Mouse (Mus musculus) ES-CJ7 (cell line): Measurements from ENCODE around the gene Ttc4.

ENCODE experiments used
- DNase-seq: peaks from one replicate; pipeline ENCODE4 v3.0.0; 2011; ENCODE audit warnings: low read depth, low spot score

Gene Ttc4

DNA sequence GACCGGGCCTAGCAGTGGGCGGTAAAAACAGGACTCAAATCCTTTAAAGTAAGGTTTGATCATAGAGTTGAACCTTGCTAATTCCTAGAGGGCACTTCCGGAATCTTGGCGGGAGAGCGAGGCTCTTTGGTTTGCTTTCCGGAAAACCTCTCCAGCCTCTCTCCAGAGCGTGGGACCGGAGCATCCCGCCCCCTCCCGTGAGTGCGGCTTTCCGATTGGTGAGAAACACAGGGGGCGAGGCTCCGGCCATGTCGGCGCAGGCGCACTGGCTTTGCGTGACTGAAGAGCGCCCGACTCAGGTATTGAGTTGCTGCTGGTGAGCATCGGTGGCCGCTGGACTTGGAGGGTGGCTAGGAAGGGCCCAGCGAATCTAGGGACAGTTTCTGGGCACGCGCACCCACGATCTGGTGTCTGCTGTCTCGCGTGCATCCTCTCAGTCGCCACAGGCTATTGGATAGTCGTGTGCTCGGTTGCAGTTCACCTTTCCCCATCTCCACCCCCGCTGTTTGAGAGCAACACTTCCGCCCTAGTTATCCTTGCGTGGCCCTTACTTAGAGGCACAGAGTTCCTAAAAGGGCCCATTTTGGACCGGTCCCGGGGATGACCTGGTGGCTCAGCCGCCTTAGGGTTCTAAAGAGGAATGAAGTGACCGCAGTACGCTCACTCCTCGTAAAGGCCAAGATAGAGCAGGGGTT is 27.8 kb downstream of the Ttc4 start, which contains the start of gene Pars2:
Gene Pars2, plus strand, starts transcription at position 237 of the 695 bp plus-strand sequence.
- DNase-seq, result peak; percentile 99

DNA sequence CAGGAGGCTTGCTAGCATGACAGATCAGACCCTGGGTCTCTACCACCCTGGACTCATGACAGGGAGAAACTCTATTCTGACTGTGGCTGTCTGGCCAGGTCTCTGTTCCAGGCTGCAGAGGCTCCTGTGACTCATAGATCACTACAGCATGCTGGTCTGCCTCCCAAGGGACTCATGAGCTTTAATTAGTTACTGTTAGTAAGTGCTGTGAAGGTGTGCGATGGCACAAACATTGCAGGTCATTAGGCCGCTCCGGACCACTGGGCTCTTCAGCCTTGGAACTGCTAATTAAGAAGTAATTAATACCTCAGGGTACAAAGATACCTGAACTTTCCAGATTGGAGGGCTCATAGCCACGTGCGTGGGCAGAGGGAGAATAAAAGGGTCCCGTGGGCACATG is 31.6 kb downstream of the Ttc4 start:
- no peak for DNase-seq

DNA sequence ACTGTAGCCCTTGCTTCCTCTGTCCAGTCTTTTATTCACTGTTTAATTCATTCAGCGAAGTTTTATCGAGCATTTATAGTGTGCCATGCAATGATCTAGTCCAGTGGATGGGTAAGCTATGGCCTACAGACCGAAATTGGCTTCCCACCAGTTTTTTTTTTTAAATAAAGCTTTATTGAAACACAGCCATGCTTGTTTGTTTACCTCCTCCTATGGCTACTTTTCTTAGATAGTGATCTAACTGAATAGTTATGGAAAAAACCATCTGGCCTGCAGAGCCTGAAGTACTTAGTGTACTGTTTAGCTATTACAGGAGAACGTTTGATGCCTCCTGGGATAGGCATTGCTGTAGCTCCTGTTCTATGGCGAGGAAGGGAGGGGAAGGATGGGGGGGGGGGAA is 32.9 kb downstream of the Ttc4 start:
- DNase-seq, result no peak

DNA sequence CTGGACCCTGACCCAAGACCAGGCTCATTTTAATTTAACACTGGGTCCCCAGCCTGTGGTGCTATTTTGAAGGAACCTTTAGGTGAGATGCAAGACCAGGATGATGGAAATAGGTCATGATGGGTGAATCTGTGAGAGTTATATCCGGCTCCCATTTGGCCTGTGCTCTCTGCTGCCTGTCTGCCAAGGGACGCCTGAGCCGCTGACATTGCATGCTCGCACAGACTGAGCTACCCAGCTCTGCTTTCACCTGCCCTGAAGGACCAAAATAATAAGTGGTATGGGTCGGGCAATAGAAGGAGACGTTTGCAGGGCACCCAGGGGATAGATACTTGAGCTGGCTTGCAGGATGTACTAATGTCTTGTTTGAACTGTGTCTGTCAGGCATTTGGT is 34.5 kb downstream of the Ttc4 start:
- no peak for DNase-seq

DNA sequence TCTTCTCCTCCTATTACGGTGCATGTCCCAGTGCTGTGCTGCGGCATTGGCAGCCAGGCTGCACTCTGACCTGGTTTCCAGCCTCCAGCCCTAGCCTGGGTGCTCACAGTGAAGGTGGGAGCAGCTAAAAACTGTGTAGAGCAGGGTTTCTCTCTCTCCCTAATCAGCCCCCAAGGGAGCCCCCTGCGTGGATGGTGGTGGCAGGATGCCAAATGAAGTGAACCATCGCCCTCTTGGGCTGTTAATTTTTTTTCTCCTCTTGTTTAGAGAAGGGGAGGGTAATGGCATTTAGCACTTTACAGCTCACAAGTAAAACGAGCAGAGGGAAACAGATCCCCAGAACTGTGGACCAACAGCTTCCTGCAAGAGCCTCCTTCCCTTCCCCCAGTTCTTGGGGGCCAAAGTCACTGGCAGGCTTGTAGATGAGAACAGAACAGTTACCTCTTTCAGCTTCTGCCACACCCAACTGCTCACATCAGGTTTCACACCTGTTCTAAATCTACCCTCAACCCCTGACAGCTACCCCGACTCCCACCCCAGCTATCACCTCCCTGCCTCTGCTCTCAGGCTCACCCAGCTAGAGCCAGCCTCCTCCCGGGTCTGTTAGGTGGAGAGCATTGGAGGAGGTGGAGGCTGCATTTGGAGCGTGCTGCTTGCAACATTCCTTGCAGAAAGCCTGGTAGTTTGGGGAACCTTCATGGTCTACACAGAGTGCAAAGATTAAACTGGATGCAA is 35.1 kb downstream of the Ttc4 start:
- DNase-seq, result no peak

DNA sequence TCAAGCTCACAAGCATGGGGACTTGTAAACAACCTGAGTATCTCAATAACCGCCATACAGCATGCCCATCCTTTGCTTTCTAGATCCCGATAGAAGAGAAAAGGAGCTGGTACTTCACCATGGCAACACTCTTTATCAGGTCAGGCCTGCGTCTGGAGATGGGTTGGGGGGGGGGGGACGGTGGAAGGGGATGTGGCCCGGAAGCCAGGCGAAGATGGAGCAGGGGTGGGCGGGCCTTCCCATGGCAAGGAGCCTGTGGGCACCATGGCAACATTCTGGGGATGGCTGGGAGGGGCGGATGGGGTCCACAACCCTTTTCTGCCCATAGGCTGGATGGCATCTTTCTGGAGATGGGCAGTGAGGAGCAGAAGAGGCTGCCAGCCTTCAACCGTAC is 44.7 kb downstream of the Ttc4 start:
- DNase-seq, result no peak

DNA sequence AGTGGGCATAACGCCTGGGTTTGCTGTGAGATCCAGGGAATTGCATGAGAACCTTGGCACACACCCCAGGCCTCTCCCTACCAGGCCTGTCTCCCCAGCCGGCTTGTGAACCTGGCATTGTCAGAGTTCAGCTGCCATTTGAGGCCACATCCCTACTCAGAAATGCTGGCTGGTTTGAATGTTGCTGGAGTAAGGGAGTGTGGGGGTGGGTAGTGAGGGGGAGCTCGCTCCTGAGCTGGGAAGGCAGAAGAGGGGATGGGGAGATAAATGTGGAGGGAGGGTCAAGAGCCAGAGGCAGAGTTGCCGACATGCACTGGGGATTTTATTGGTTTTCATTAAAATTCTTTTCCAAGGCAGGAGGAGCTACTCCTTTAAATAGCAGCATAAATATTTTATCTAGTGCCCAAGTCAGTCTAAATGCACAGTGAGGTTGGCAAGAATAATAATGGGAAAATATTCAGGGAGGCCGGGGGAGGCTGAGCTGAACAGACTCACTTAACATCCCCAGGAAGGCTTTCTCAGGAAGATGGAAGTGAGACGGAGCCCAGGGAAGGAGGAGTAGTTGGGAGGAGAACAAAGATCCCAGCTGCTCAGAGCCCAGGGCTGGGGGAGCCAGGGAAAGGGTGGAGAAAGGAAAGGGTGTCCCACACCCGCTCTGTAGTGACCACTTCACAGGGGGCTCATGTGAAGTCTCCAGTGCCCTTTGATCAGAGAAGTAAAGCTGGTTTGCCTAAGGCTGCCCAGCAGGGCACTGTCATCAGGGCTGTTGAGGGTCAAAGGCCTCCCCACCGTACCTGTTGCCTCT is 45.3 kb downstream of the Ttc4 start:
- no peak for DNase-seq

DNA sequence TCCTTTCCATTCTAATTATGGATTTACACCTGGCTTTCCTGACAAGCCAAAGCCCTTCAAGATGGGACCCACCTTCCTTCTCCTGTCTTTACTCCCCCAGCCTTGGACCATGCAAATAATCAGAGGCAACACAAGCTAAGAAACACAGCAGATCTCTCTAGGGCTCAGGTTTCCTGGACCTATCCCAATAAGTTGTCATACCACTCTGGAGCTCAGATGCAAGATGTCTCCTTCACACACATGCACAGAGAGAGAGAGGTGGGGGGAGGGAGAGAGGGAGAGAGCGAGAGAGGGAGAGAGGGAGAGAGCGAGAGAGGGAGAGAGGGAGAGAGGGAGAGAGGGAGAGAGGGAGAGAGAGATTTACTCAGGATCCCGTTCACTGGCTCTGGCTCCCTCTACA is 46.4 kb downstream of the Ttc4 start:
- DNase-seq, result no peak

DNA sequence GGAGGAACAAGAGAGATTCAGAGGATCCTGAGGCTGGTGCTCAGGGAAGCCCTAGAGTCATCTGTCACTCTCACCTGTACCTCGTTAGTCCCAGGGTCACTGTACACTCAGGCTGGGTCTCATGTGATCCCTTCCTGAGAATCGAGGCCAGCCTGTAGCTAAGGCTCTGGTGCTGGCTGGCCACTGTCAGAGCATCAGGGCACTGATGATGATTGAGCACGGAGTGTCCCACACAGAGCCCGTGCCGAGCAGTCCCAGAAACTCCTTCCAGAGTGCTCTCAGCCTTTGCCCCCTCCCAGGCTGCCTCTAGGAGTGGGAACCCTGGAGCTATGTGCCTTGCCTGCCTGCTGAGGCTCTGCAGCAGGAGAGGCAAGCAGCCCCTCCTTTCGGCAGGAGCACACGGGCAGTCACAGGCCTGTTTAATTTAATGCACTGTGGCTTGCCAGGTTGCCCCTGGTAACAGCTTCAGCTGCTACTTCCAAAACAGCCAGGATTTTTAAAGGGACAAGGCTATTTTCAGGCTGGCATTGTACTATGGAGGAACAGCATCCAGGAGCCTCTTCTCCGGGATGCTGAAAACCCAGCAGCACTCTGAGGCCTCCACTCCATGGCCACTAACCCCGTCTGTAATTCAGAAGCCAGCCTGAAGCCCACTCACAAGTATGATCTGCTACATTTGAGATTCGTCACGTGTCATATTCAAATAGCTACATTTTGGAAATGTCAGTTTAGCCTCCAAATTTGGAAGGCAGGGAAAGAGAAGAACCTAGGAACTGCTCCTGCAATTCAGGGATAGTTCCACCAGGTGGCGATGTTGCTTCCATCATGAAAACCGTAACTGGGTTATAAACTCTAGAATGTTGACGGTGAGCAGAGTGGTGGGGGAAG is 48.2 kb downstream of the Ttc4 start:
- DNase-seq, result peak; percentile 58

DNA sequence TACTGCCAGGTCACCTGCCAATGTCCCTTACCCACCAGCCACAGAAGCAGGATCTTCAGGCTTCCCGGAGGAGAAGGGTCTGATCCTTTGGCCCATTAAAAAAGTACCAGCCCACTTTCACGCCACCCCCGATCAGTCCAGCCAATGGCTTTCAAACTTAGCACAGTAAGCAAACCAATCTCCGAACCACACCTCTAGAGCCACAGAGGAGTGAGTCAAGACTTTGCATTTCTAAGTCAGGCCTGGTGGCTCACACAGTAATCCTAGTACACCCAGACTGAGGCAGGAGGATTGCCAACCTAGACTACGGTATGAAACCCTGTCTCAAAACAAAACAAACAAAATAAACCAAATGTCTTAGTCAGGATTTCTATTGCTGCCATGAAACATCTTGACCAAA is 49.4 kb downstream of the Ttc4 start:
- no peak for DNase-seq

DNA sequence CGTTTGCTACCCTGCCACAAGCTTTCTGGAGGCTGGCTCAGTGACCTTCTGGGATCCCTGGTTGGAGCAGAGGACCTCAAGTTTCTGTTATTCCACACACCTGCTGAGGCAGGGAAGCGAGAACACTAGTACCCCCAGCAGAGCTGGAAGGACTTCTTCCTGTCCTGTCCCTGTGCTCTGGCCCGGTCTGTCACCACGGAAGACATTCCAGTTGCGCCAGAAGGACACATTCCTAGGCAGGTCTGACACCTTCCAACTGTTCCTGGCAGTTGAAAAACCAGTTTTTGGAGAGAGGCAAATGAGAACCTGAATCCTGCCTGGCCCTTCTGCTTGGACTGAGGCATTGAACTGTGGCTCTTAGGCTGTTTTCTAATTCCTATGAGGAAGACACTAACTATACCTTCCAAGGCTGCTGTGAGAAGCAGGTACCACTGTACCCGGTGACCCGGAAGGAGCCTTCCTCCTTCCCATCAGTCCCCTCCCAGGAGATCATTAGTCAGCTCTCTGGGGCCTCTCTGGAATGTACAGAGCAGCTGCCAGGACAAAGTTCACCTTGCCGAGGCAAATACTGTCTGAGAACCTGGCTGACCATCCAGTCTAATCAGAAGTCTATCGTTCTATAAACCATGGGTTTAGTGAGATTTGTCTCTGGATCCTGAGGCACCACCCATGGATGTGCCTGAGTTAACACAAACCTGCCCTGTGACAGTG is 49.9 kb downstream of the Ttc4 start:
- DNase-seq, result no peak

DNA sequence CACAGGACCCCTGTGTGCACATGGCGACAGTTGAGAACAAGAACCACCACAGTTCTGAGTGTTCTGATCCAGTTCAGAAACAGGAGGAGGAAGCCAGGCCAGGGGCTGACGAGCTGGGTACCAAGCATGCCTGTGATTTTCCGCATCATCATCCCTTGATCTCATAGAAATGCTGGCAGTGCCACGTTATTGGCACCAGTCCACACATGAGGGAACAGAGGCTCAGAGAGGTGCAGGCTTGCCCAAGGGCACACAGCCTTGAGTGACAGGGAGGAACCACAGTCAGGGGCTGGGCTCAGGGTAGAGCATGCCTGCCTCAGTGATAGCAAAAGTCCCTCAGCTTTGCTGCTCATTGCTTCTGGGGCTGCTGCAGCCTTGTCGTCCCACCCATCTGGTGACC is 50.9 kb downstream of the Ttc4 start:
- DNase-seq, result no peak

DNA sequence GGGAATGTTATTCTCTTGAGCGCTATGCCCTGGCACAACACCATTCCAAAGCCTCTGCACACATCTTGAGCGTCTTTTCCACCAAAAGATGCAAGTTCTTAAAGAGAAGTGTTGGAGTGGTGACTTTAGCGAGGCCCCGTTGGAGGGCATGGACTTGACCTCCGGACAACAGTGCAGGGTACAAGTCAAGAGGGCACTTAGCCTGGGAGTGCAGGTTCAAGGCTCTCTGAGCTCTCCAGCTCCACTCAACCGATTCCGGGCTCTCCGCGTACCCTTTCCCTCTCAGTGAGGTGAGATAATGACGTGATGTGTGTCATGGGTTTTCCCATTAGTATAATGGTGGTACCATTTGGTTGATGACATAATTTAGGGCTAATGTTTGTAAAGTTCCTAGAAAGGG is 54.5 kb downstream of the Ttc4 start:
- no peak for DNase-seq

DNA sequence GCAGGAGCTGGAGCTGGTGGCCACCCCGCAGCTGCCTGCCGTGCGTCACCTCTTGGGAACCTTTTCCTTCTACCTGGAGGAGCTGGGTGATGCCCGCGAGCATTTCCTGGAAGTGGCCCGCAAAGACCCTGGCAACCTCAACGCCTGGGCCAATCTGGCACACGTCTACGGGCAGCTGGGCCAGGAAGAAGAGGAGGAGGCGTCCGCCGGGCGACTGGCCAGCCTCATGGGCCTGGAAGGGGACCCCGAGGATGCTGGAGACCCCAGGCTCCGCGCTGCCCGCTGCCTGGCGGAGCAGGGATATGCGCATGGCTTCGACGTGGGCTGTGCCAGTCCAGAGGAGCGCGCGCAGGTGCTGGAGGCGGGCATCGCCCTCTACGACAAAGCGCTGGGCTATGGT is 56.0 kb downstream of the Ttc4 start:
- no peak for DNase-seq

DNA sequence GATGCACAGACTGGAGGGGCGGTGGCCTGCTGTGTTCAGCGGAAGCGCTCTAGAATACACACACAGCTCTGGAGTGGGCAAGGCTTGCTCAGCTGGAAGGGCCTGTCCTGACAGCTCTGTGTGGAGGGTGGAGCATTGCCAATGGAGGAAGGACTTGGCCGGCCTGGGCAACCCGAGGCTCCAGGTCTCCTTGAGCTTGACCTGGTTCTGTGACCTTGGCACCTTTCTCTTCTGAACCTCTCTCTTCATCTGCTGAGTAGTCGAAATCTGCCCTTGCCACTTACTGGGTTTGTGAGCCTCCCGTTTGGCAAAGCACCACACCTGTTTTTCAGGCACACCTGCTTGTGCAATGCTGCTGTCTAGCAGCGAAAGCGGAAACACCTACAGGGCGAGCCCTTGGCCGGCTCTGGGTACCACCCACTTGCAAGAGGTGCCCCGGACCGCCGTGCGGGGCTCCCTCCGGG is 56.7 kb downstream of the Ttc4 start, which contains the start of gene Ttc22:
Gene Ttc22, plus strand, starts transcription at position 403 of the 464 bp plus-strand sequence.
- peak; percentile 23 for DNase-seq

DNA sequence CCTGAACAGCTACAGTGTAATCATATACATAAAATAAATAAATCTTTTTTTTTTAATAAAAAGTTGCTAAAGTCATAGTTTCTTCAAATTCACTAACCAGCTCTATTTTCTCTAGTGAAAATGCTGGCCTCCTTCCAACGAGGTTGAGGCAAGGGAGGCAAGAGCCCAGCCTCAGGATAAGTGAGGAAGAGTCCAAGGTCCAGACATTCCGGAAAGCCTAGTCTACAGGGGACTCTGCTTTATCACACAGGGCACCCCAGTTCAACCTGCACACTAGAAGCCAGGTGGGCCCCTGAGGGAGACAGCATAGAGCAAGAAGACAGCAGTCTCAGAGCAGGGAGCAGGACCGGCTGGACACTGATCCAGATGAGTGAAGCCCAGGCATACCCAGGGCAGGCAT is 57.3 kb downstream of the Ttc4 start:
- no peak for DNase-seq

DNA sequence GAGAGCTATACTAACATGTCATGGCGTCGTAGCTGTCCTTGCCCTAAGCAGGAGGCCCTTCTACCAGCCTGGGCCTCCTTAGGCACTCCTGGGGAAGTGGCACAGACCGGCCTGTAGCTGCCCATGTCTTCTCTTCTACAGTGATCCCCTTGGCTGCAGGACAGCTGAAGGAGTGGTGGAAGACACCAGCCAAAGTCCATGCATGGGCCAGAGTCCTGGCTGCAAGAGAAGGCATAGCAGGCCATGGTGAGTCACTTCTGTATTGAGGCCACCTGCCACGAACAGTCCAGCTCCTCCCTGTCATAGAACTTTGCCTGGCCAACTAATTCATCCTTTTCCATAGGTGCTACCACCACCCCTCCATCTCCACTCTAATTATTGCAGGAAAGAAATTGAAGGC is 59.8 kb downstream of the Ttc4 start:
- no peak for DNase-seq

DNA sequence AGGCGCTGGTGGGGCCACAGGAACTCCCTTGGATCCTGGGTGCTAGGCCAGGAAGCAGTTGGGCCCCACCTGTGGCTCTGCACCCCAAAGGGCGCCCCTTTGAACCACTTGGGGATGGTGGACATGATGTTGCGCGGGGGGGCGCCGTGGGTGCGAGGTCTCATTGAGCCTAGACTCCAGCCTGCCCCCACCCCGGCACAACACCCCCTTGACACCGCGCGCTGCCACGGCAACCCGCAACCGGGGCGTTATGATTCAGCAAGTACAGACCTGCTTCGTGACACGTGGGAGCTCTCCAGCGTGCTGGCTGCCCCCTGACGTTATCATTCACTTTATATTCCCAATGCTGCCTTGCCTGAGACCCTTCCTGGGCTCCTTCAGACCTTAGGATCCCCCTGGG is 61.7 kb downstream of the Ttc4 start, which contains the start of gene Lexm:
Gene Lexm, minus strand, starts transcription at position 186 of the 400 bp plus-strand sequence.
- peak; percentile 65 for DNase-seq

DNA sequence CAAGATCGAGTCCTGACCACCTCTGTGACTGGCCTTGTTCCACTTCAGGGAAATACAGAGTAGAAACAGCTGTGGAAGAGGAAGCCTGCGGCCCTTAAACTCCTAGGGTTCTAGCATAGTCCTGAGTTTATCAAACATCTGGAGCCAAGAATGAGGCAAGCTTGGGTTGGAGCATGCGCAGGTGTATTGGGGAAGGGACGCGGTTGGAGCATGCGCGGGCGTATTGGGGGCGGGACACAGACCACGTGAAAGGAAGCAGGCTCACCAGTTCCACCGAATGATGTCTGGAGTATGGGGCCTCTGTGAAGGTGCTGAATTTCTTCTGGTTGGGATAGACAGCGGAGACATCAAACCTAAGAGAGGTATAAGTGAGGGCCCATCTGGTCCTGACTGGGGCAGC is 63.1 kb downstream of the Ttc4 start:
- peak; percentile 81 for DNase-seq

DNA sequence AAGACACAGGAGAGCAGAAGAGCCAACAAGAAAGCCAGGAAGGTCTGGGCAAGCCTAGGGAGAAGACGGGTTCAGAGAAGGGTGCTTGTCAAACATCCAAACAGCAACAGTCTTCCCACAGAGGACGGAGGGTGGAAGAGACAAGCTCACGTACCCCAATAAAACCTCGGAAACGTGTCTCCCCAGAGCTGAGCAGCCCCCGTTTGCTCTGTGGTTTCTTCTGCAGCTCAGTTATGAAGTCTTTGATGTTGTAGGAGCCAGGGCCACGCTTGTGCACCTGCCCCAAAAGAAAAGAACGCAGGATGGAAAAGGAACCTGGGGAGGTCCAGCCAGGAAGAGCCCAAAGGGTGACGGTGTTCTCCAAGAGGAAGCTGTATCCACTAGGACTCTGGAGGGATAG is 63.9 kb downstream of the Ttc4 start:
- no peak for DNase-seq
